Mouse (Mus musculus) CH12.LX (cell line): ENCODE results near the gene Polr2l. TPM values are rescaled to one million over a fixed set of nuclear protein-coding genes. Genes with fewer than 3 reads are reported as not detected.

ENCODE experiments used
- DNase-seq: peaks from one replicate; pipeline ENCODE4 v3.0.0-alpha.2; 2013; ENCODE audit errors: extremely low read depth
- H3K27ac ChIP-seq: 2 replicates; pipeline ENCODE4 v1.5.1; 2012; ENCODE audit warnings: low read depth, mild to moderate bottlenecking, control low read depth, moderate library complexity; ENCODE audit not compliant: insufficient read depth
- H3K27me3 ChIP-seq: replicated peaks from 2 replicates; pipeline ENCODE3; 2012; ENCODE audit warnings: inconsistent platforms
- H3K36me3 ChIP-seq, 2 experiments: replicated peaks in 1 of 2; 2 replicates each; pipeline versions ENCODE3 to v1.6.1; 2012; ENCODE audit warnings: inconsistent platforms in 1 of 2, low read length in 1 of 2, mild to moderate bottlenecking in 1 of 2, mixed read lengths in 1 of 2, moderate library complexity in 1 of 2; ENCODE audit not compliant: control insufficient read depth in 1 of 2, insufficient read depth in 1 of 2
- H3K4me1 ChIP-seq, 2 experiments: 2 replicates each; pipeline ENCODE4 v1.6.1; 2012; ENCODE audit warnings: inconsistent platforms in 1 of 2, moderate library complexity in 1 of 2; ENCODE audit not compliant: insufficient read depth in 2 of 2, control insufficient read depth in 1 of 2
- H3K4me2 ChIP-seq: 2 replicates; pipeline ENCODE4 v1.6.1; 2012; ENCODE audit warnings: low read depth, mild to moderate bottlenecking, control low read depth; ENCODE audit not compliant: poor library complexity, insufficient read depth, severe bottlenecking
- H3K4me3 ChIP-seq, 3 experiments: fragments of 150-350 bp in 1 of 3; sonication (generic) in 1 of 3; replicated peaks in 1 of 3; 2 replicates each; pipeline versions ENCODE3 to v1.5.1; 2011 to 2012; ENCODE audit warnings: low read depth in 2 of 3, low read length in 2 of 3, mild to moderate bottlenecking in 2 of 3, moderate library complexity in 2 of 3, control low read depth in 1 of 3, improper control_type of control experiment in 1 of 3, inconsistent platforms in 1 of 3, mixed read lengths in 1 of 3; ENCODE audit not compliant: poor library complexity in 1 of 3
- H3K79me2 ChIP-seq: replicated peaks from 2 replicates; pipeline ENCODE4 v1.6.1; 2012; ENCODE audit warnings: mild to moderate bottlenecking, moderate library complexity; ENCODE audit not compliant: control insufficient read depth, poor library complexity, insufficient read depth, severe bottlenecking; ENCODE audit errors: extremely low read depth
- H3K9ac ChIP-seq: 2 replicates; pipeline ENCODE4 v1.6.1; 2012; ENCODE audit warnings: low read depth, mild to moderate bottlenecking, control low read depth, moderate library complexity; ENCODE audit not compliant: insufficient read depth
- H3K9me3 ChIP-seq: replicated peaks from 2 replicates; pipeline ENCODE3; 2012; ENCODE audit warnings: low read length, inconsistent platforms, mixed read lengths
- CHD1 ChIP-seq: IDR thresholded peaks from 2 replicates; pipeline ENCODE4 v1.6.1; 2012; ENCODE audit warnings: low read depth, low read length, improper control_type of control experiment, inconsistent platforms
- CHD2 ChIP-seq: IDR thresholded peaks from 2 replicates; pipeline ENCODE4 v1.6.1; 2011; ENCODE audit warnings: low read length, improper control_type of control experiment
- CTCF ChIP-seq, 2 experiments: IDR thresholded peaks in 1 of 2; conservative IDR thresholded peaks in 1 of 2; 2 replicates each; pipeline ENCODE4 v1.5.1; 2011 to 2012; ENCODE audit warnings: low read depth in 2 of 2, low read length in 2 of 2, improper control_type of control experiment in 1 of 2, inconsistent platforms in 1 of 2, mild to moderate bottlenecking in 1 of 2, moderate library complexity in 1 of 2
- E2F4 ChIP-seq: IDR thresholded peaks from 2 replicates; pipeline ENCODE4 v1.6.1; 2011; ENCODE audit warnings: low read depth, low read length, improper control_type of control experiment; ENCODE audit not compliant: insufficient replicate concordance
- ELF1 ChIP-seq: IDR thresholded peaks from 2 replicates; pipeline ENCODE4 v1.6.1; 2014; ENCODE audit warnings: low read depth, mild to moderate bottlenecking, inconsistent platforms, low read length, improper control_type of control experiment
- GABPA ChIP-seq: IDR thresholded peaks from 2 replicates; pipeline ENCODE4 v1.6.1; 2012; ENCODE audit warnings: low read depth, low read length, improper control_type of control experiment, inconsistent platforms; ENCODE audit not compliant: insufficient replicate concordance
- IRF4 ChIP-seq: IDR thresholded peaks from 2 replicates; pipeline ENCODE4 v1.6.1; 2014; ENCODE audit warnings: low read depth, mild to moderate bottlenecking, inconsistent platforms, low read length, improper control_type of control experiment
- JUN ChIP-seq: IDR thresholded peaks from 2 replicates; pipeline ENCODE4 v1.6.1; 2011; ENCODE audit warnings: low read depth, mild to moderate bottlenecking, low read length, improper control_type of control experiment, moderate library complexity; ENCODE audit not compliant: insufficient read depth
- MEF2A ChIP-seq: IDR thresholded peaks from 2 replicates; pipeline ENCODE4 v1.6.1; 2014; ENCODE audit warnings: low read depth, mild to moderate bottlenecking, inconsistent platforms, low read length, improper control_type of control experiment, borderline replicate concordance
- MXI1 ChIP-seq: IDR thresholded peaks from 2 replicates; pipeline ENCODE4 v1.6.1; 2011; ENCODE audit warnings: mild to moderate bottlenecking, low read depth, low read length, improper control_type of control experiment
- MYC ChIP-seq: IDR thresholded peaks from 2 replicates; pipeline ENCODE4 v1.6.1; 2011; ENCODE audit warnings: low read depth, mild to moderate bottlenecking, improper control_type of control experiment, low read length
- NRF1 ChIP-seq: IDR thresholded peaks from 2 replicates; pipeline ENCODE4 v1.6.1; 2014; ENCODE audit warnings: low read depth, mild to moderate bottlenecking, inconsistent platforms, low read length, improper control_type of control experiment, moderate library complexity
- POLR2A ChIP-seq: IDR thresholded peaks from 2 replicates; pipeline ENCODE4 v1.6.1; 2011; ENCODE audit warnings: low read depth, mild to moderate bottlenecking, improper control_type of control experiment, low read length
- RAD21 ChIP-seq: IDR thresholded peaks from 2 replicates; pipeline ENCODE4 v1.6.1; 2011; ENCODE audit warnings: low read depth, mild to moderate bottlenecking, low read length, improper control_type of control experiment, moderate library complexity
- RCOR1 ChIP-seq: conservative IDR thresholded peaks from 2 replicates; pipeline ENCODE4 v1.6.1; 2012; ENCODE audit warnings: low read depth, mild to moderate bottlenecking, inconsistent platforms, low read length, improper control_type of control experiment
- SIN3A ChIP-seq: IDR thresholded peaks from 2 replicates; pipeline ENCODE4 v1.6.1; 2012; ENCODE audit warnings: low read length, improper control_type of control experiment, inconsistent platforms
- TCF12 ChIP-seq: IDR thresholded peaks from 2 replicates; pipeline ENCODE4 v1.6.1; 2014; ENCODE audit warnings: low read depth, mild to moderate bottlenecking, inconsistent platforms, low read length, improper control_type of control experiment
- UBTF ChIP-seq: IDR thresholded peaks from 2 replicates; pipeline ENCODE4 v1.6.1; 2012; ENCODE audit warnings: low read depth, mild to moderate bottlenecking, inconsistent platforms, low read length, improper control_type of control experiment, moderate library complexity
- USF2 ChIP-seq: conservative IDR thresholded peaks from 2 replicates; pipeline ENCODE4 v1.6.1; 2011; ENCODE audit warnings: low read depth, low read length, improper control_type of control experiment
- ZC3H11A ChIP-seq: IDR thresholded peaks from 2 replicates; pipeline ENCODE4 v1.6.1; 2012; ENCODE audit warnings: low read depth, mild to moderate bottlenecking, inconsistent platforms, low read length, improper control_type of control experiment
- ZKSCAN1 ChIP-seq: IDR thresholded peaks from 2 replicates; pipeline ENCODE4 v1.6.1; 2012; ENCODE audit warnings: low read depth, inconsistent platforms, low read length, improper control_type of control experiment, borderline replicate concordance
- ZMIZ1 ChIP-seq: IDR thresholded peaks from 2 replicates; pipeline ENCODE4 v1.6.1; 2012; ENCODE audit warnings: low read depth, mild to moderate bottlenecking, inconsistent platforms, low read length, improper control_type of control experiment
- ZNF384 ChIP-seq: IDR thresholded peaks from 2 replicates; pipeline ENCODE4 v1.6.1; 2012; ENCODE audit warnings: low read depth, low read length, improper control_type of control experiment, inconsistent platforms
- dilution Hi-C: fragments of 300-500 bp; cut with MboI; formaldehyde crosslinking; loops from 2 replicates; pipeline ENCODE4 v1.14.3; 2020; ENCODE audit warnings: low sequenced_read_pairs; ENCODE audit not compliant: extremely low pct_unique_long_range_greater_than_20kb, extremely low pct_ligation_motif_present
- in situ Hi-C: fragments of 300-500 bp; cut with MboI; formaldehyde crosslinking; loops from 3 replicates; pipeline ENCODE4 v1.14.3; 2019; ENCODE audit warnings: low sequenced_read_pairs, low pct_ligation_motif_present, low pct_unique_long_range_greater_than_20kb, mixed read lengths
- polyA plus RNA-seq: library from polyadenylated mRNA; unstranded; fragments of >175 nt; gene quantifications from 2 replicates; pipeline ENCODE4 v1.2.1, GENCODE M21; 2012; ENCODE audit warnings: low read depth; ENCODE audit not compliant: insufficient read length
- total RNA-seq, 2 experiments: library from RNA; depleted of rRNA; stranded (reverse); fragments of 300-350 nt in 1 of 2; fragments of >200 nt in 1 of 2; gene quantifications; 2 replicates each; pipeline ENCODE4 v1.2.3; 2012 to 2014

Gene Polr2l
- total and polyA plus RNA-seq, 3 experiments: 35.7 to 82.3 (median 64.8) TPM

DNA sequence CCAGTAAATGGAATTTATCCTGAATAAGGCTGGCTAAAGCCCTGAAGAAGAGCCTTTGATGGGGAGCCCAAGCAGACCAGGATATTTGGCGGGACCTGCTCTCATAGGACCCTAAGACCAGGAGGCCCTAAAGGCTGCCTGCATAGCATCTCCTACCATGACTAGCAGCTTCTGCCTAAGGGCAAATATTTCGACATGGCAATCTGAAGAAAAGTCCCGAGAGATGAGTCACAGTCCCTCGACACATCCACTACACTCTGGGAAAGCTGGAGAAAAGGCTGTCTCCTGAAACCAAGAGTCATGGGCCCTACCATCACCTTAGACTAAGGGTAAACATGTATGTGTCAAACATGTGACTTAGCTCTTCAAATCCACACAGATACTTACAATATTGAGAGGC is 49.3 kb upstream of the Polr2l start:
- Histone ChIP-seq H3K27me3 (no peaks in the 10 kb centered on the region), H3K9me3 (no peaks in the 10 kb centered on the region), H3K4me2 (no peak overlapping the region), H3K27ac (no peak overlapping the region), H3K9ac (no peak overlapping the region), H3K36me3 (peaks cover 44 to 96% of the 10 kb centered on the region in 2 experiments), H3K4me3 (no peak overlapping the region), H3K4me1 (peaks cover 0 to 5% of the 10 kb centered on the region in 2 experiments; a peak in 2 of 4 replicates), H3K79me2 (no peaks in the 10 kb centered on the region)
- DNase-seq: no peak
- no peak for TF ChIP-seq JUN
- no peak for TF ChIP-seq GABPA
- no peak for TF ChIP-seq ZKSCAN1
- dilution Hi-C loops (no loop called here), in situ Hi-C loops (no loop called here)

DNA sequence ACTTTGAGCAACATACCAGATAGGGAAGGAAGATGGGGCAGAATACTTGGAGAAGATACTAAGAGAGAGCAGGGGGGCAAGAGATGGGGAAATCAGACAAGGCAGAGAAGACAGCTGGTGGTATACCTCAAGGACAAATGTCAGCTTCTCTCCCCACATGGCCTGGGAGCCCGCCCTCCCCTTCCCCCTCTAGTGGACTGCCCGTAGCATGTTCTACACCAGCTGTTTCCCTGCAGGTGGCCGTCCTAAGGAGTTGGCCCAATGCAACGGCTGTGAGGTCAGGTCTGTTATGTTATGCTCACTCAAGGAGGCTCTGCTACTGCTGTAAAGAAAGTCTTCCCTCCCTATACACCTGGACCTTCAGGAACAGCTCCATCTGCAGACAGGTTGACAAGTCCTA is 48.1 kb upstream of the Polr2l start:
- no peak for DNase-seq
- Histone ChIP-seq H3K4me3 (no peak overlapping the region), H3K4me2 (no peak overlapping the region), H3K79me2 (no peaks in the 10 kb centered on the region), H3K36me3 (peaks cover 39 to 96% of the 10 kb centered on the region in 2 experiments), H3K27ac (no peak overlapping the region), H3K9me3 (no peaks in the 10 kb centered on the region), H3K27me3 (no peaks in the 10 kb centered on the region), H3K9ac (no peak overlapping the region), H3K4me1 (peaks cover 0 to 7% of the 10 kb centered on the region in 2 experiments; a peak in 2 of 4 replicates)
- TF ChIP-seq ZKSCAN1: no peak
- TF ChIP-seq SIN3A: no peak
- TF ChIP-seq ZC3H11A: no peak
- no peak for TF ChIP-seq USF2
- TF ChIP-seq E2F4: no peak
- in situ Hi-C loops (no loop called here), dilution Hi-C loops (no loop called here)

DNA sequence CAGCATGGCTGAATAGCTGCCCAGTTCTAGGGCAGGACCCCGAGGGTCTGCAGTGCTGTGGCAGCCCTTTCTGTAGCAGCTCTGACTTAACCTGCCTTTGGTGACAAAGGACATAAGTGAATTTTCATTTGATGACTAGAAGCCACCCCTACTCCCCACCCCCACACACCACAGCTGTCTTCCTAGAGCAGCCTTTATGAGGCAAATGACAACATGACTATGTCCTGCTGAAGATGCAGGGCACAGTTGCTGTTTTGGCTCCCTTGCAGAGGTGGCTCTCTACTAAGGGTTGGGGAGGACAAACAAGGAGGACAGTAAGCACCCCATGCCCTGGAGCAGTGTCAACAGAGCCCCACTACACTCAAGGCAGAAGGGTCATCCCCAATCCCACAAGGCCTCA is 44.9 kb upstream of the Polr2l start:
- Histone ChIP-seq H3K79me2 (no peaks in the 10 kb centered on the region), H3K27ac (no peak overlapping the region), H3K27me3 (no peaks in the 10 kb centered on the region), H3K4me3 (no peak overlapping the region), H3K4me2 (no peak overlapping the region), H3K9ac (no peak overlapping the region), H3K4me1 (peaks cover 0 to 3% of the 10 kb centered on the region in 2 experiments; a peak in 1 of 4 replicates), H3K9me3 (no peaks in the 10 kb centered on the region), H3K36me3 (peaks cover 47 to 94% of the 10 kb centered on the region in 2 experiments)
- TF ChIP-seq ZC3H11A: no peak
- no peak for TF ChIP-seq CHD2
- no peak for TF ChIP-seq UBTF
- no peak for TF ChIP-seq ZNF384
- no peak for TF ChIP-seq ELF1
- no peak for TF ChIP-seq CHD1
- no peak for TF ChIP-seq MEF2A
- TF ChIP-seq IRF4: no peak
- TF ChIP-seq MYC: no peak
- TF ChIP-seq ZKSCAN1: no peak
- TF ChIP-seq CTCF (conservative IDR thresholded peaks at IDR 0.05 in 1 of 2, IDR thresholded peaks at IDR 0.05 in 1 of 2; ENCODE audit: low read depth in 2 of 2, low read length in 2 of 2): no peak
- TF ChIP-seq POLR2A: no peak
- TF ChIP-seq RCOR1: no peak
- no peak for TF ChIP-seq MXI1
- no peak for TF ChIP-seq TCF12
- TF ChIP-seq JUN: no peak
- TF ChIP-seq E2F4: no peak
- TF ChIP-seq NRF1: no peak
- TF ChIP-seq RAD21: no peak
- no peak for TF ChIP-seq ZMIZ1
- DNase-seq: no peak
- in situ Hi-C loops (no loop called here), dilution Hi-C loops (no loop called here)
